Mouse (Mus musculus): ENCODE results near the gene Iqsec1.

Iqsec1 gene

DNA sequence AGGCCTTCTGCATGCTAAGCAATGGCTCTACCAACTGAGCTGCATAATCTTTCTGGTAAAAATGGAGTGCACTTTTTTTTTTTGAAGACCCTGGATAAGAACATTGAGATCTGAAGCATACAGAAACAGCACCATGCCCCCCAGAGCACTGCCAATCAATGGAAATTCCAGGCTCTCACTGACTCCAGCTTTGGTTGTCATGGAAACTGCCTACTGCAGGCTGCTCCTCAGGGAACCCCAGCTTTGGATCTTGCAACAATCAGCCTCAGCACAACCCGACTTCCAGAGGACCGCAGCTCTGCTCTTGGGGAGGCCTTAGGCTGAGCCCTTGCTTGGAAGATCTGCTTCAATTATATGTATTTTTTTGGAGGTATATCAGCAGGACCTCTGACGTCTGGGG lies 201.9 kb downstream of the Iqsec1 start:
- DNase-seq (ENCODE audit: extremely low spot score, low spot score), result no peak

- DNase-seq (ENCODE audit: extremely low spot score, low spot score), result no peak
Observed at GRCm38 (mm10) chr6:90783945-90784344, 204.5 kb downstream of the Iqsec1 start.

DNA sequence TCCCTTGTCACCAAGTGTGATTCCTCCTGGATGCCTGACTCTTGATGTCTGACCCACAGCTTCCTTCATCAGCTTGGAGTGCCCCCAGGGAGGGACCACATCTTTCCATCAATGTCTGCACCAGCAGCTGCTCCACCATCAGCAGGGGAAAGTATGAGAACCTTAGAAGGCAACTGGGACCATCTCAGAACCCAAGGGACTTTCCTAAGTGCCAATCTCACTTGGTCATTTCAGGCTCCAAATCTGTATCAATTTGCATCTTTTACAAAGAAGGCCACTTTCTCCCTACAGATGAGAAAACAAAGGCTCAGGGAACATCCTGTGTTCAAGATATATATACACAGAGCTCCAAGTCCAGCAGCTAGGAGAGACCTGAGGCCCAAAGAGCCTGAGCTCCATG lies 205.3 kb downstream of the Iqsec1 start:
- no peak for DNase-seq (ENCODE audit: extremely low spot score, low spot score)

- DNase-seq (ENCODE audit: extremely low spot score, low spot score), result peak; percentile 75
Observed at GRCm38 (mm10) chr6:90781921-90782770, 206.3 kb downstream of the Iqsec1 start.

DNA sequence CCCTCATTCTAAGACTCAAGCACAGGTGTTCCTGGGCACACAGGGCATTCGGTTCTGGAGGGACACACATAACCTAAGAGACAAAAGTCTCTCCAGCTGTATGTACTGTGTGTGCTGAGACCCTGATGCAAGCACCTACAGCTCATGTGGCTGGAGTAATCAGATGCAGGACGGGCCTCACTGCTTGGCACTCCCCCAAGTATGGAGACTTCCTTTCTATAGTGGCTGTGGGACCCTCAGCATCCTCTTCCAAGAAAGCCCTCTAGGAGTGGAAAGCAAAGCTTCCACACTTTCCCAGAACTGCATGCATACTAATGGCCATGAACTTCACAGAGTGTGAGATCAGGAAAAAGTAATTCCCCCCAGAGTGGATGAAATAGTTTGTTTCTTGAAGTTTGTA lies 208.0 kb downstream of the Iqsec1 start:
- no peak for DNase-seq (ENCODE audit: extremely low spot score, low spot score)

GRCm38 (mm10) chr6:90778841-90779240 lies 209.6 kb downstream of the Iqsec1 start:
- no peak for DNase-seq (ENCODE audit: extremely low spot score, low spot score)

- no peak for DNase-seq (ENCODE audit: extremely low spot score, low spot score)
Observed at GRCm38 (mm10) chr6:90777302-90777701, 211.2 kb downstream of the Iqsec1 start.

GRCm38 (mm10) chr6:90775606-90776005 lies 212.9 kb downstream of the Iqsec1 start:
- no peak for DNase-seq (ENCODE audit: extremely low spot score, low spot score)

- no peak for DNase-seq (ENCODE audit: extremely low spot score, low spot score)
Observed at GRCm38 (mm10) chr6:90773811-90774233, 214.7 kb downstream of the Iqsec1 start.

DNA sequence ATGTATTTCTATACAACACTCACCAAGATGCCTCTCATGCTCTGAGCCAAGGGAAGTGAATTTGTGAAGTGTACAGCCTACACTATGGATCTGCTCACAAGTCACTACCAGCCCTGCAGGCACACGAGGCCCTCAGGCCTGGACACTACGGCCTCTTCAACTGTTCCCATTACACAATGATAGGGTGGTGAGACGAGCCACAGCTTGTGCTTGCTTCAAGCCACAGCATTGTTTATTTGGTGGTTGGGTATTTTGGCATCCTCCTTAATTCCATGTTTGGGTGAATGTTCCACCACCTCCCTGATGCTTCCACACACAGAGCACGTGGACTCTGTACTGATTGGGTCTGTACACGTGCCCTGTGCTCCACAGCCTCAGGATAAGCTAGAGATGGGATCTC lies 216.4 kb downstream of the Iqsec1 start:
- DNase-seq (ENCODE audit: extremely low spot score, low spot score), result no peak

- DNase-seq (ENCODE audit: extremely low spot score, low spot score), result no peak
Observed at GRCm38 (mm10) chr6:90768526-90768925, 220.0 kb downstream of the Iqsec1 start.

- DNase-seq (ENCODE audit: extremely low spot score, low spot score), result no peak
Observed at GRCm38 (mm10) chr6:90767874-90768273, 220.6 kb downstream of the Iqsec1 start.

GRCm38 (mm10) chr6:90764753-90765152 lies 223.7 kb downstream of the Iqsec1 start:
- DNase-seq (ENCODE audit: extremely low spot score, low spot score), result peak; percentile 33

DNA sequence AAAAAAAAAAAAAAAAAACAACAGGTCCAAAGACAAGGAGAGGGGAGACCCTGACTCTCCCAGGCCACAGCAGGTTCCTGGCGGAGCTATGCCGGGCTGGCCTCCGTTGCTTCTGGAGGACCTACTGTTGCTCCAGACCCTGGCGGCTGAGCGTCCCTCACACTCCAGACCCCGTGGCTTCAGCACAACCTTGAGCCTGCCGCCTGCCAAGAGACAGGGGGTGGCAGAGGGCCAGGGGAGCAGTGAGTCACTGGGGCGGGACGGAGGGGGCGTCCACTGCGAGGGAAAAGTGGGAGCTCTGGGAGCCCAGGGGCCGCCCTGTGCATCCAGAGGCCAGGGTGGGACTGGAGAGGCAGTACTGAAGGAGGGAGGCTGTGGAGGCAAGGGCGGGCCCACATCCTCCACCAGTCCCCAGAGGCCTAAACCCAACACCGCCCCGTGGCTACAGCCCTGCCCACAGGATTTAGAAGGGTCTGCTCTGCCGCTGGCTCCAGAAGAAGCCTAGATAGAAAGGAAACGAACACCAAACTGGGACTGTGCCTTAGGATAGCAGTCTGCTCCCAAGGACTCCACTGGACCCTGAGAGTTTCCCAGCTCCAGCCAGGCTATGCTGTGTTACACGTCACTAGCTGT lies 224.4 kb downstream of the Iqsec1 start:
- no peak for DNase-seq (ENCODE audit: extremely low spot score, low spot score)

- no peak for DNase-seq (ENCODE audit: extremely low spot score, low spot score)
Observed at GRCm38 (mm10) chr6:90763295-90763694, 225.2 kb downstream of the Iqsec1 start.

- no peak for DNase-seq (ENCODE audit: extremely low spot score, low spot score)
Observed at GRCm38 (mm10) chr6:90762120-90762736, 226.3 kb downstream of the Iqsec1 start.

DNA sequence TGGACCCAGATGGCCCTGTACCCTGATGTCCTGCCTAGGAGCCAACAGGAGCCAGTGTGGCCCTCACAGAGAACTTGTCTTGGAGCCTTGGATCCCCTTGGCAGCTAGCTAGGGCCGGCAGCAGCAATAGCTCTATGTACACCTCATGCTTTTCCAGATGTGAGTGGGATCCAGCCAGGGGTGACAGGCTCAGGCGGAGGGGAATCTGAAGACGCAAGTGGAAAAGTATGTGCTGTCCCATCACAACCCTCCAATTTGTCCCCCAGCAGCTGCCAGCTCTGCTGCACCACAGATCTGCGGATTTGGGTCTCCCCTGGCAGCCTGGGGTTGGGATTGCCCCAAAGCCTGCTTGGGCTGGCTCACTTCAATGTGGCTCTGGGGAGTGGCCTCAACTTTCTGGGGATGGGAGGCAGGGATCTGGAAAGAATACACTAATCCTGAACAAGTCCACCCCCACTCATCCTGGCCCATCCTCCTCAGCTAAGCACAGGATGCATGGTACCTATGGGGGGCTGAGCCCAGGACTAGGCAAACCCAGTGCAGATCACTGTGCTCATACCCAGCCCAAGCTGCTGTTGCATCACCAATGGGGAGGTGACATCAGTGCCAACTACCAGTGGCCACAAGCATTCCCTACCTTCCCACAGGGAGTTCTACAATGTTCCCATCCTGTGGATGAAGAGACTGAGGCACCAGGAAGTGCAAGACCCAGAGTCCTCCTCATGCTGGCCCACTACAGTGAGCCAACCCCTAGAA lies 227.0 kb downstream of the Iqsec1 start:
- DNase-seq (ENCODE audit: extremely low spot score, low spot score), result no peak

DNA sequence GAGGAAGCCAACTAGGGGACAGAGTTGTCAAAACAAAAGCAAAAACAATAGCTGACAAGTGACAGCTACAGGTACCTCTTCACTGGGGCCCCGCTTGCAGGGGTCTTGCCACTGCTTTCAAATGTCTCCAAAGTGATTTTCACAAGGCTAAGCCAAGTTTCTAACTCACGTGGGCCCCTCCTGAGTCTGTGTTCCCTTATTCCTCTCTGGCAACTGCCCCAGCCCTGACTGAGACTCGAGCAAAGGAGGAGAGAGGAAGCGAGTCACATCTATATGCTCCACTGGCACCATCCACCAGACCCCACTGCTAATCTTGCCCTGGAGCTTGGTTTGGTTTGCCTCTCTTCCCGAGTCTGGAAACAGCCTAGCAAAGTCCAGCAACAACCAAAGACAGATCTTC lies 227.6 kb downstream of the Iqsec1 start:
- no peak for DNase-seq (ENCODE audit: extremely low spot score, low spot score)

- no peak for DNase-seq (ENCODE audit: extremely low spot score, low spot score)
Observed at GRCm38 (mm10) chr6:90759754-90760153, 228.7 kb downstream of the Iqsec1 start.

DNA sequence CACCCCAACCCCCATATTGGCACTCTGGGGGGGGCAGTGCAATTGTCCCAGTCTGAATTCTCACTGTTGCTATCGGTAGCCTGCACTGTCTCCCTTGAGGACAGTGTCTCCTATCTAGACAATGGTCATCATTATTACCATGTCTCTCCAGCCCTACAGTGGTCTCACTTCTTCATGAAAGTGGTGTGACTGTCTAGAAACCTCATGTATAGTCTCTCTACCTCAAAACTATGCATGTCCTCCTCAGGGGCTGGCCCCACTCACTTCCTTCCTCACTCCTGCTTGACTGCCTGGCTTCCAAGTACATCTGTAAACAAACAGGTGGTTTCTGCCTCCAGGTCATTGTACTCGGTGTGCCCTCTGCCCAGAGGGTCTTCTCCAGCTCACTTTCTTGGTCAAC lies 230.3 kb downstream of the Iqsec1 start:
- no peak for DNase-seq (ENCODE audit: extremely low spot score, low spot score)

DNA sequence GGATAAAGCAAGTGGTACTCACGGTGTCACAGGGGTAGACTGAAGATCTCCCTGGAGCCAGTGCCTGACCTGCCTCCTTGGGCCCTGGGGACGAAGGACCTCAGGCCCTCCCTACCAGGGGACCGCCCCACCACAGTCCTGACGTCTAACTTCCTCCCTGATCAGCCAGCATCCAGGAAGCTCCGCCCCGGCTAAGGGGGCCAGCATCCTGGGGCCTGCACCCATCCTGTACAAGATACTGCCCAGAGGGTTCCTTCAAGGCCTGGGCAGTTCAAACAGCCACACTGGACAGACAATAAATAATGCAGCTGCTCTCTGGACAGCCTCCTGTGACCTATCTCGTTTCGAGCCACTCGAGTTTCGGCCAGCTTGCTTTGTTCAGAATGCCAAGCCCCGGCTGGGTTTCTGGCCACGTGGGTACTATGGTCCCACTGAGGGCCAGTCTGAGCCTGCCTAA lies 231.0 kb downstream of the Iqsec1 start:
- DNase-seq (ENCODE audit: extremely low spot score, low spot score), result no peak

DNA sequence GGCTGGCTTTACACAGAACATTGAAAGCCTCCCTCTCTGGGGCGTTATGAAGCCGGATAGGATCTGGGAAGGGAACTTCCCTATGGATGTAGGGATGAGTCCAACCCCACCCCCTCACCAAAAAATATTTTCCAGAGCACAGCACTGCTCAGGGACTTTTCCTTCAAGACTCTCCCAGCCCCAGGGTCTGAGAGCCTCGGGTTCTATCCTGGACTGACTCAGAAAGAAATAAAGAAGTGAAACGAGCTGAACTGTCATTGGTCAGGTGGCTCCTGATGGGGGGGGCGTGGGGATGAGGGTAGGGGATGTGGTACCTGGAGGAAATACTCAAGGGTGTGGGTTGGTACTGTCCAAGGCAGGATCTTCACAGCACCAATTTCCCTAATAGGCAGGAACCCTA lies 231.9 kb downstream of the Iqsec1 start:
- DNase-seq (ENCODE audit: extremely low spot score, low spot score), result no peak
